ENCODE assay signal across 32 mouse cellular contexts in genomic region chr1:134385666-134386065, GRCm38 (mm10). TPM values are rescaled to one million over a fixed set of nuclear protein-coding genes. Genes with fewer than 3 reads are reported as not detected.
DNase-seq lines count a peak whose midpoint lies in the region; ATAC-seq and TF ChIP-seq lines count a peak whose summit lies in the region.
"Had no signal": no experiment of that assay in that cellular context is flagged by ENCODE, and none has a peak within 500 bp of the region (broad histone marks: within the 10 kb centered on the region; RNA-seq: fewer than 3 reads in every experiment).

Gene 4933406M09Rik (plus strand): TSS chr1:134385940.

- DNase-seq in limb, embryonic 14.5 days (ENCODE audit: low spot score), result peak; percentile 0
- DNase-seq in limb, embryonic 10.5 days (ENCODE audit: low spot score), result no peak
- peak; percentile 66 for DNase-seq in ES-CJ7 (ENCODE audit: low read depth, low spot score)
- no peak for DNase-seq in cerebellum, postnatal 14 days
- DNase-seq: adrenal gland, adult 8-10 months; adrenal gland, postnatal 25 days; cerebellum, adult 18-20 months; cerebellum, adult 9-10 months; cerebellum, postnatal 25 days; forebrain, postnatal 0 days; gastrocnemius, postnatal 10 days; gastrocnemius, postnatal 36 days; heart, postnatal 10 days; heart, postnatal 36 days had no signal

- no peak within 1 kb of the TSS for H3K4me2 ChIP-seq in limb, embryonic 14.5 days (replicated peaks; ENCODE audit: low read depth, low read length, severe bottlenecking)
- H3K4me2 ChIP-seq: embryonic facial prominence, embryonic 12.5 days; embryonic facial prominence, embryonic 15.5 days; heart, embryonic 12.5 days; heart, embryonic 15.5 days; hindbrain, embryonic 14.5 days had no signal

- 0 out of 2 replicates have a peak, but pooled peaks cover 3% of the 10 kb centered on the region for H3K9me3 ChIP-seq in limb, embryonic 14.5 days (ENCODE audit: control insufficient read depth, low read length)
- H3K9me3 ChIP-seq in limb, embryonic 10.5 days (replicated peaks), result no peaks in the 10 kb centered on the region
- H3K9me3 ChIP-seq in ES-Bruce4 (replicated peaks; ENCODE audit: control insufficient read depth, insufficient read depth, low read length, poor library complexity, severe bottlenecking), result 0 out of 2 replicates have a peak, but pooled peaks cover 3% of the 10 kb centered on the region
- H3K9me3 ChIP-seq: embryonic facial prominence, embryonic 12.5 days; embryonic facial prominence, embryonic 15.5 days; heart, embryonic 15.5 days had no signal

- H3K4me1 ChIP-seq in limb, embryonic 14.5 days (ENCODE audit: control insufficient read depth, insufficient read depth, low read length), result no peaks in the 10 kb centered on the region; the same call in 1 of the 2 replicates
- H3K4me1 ChIP-seq in limb, embryonic 10.5 days, result peaks cover 8% of the 10 kb centered on the region
- H3K4me1 ChIP-seq in ES-Bruce4 (ENCODE audit: control insufficient read depth, insufficient read depth, low read length), result no peaks in the 10 kb centered on the region
- H3K4me1 ChIP-seq in brown adipose tissue, adult 24 weeks (ENCODE audit: control insufficient read depth, insufficient read depth, insufficient read length, low read length), result 0 out of 2 replicates have a peak, but pooled peaks cover 6% of the 10 kb centered on the region
- H3K4me1 ChIP-seq: embryonic facial prominence, embryonic 12.5 days had no signal

- no peaks in the 10 kb centered on the region for H3K36me3 ChIP-seq in limb, embryonic 14.5 days (ENCODE audit: control insufficient read depth, insufficient read depth, low read length)
- H3K36me3 ChIP-seq in limb, embryonic 10.5 days, result no peaks in the 10 kb centered on the region
- no peaks in the 10 kb centered on the region for H3K36me3 ChIP-seq in ES-Bruce4 (ENCODE audit: control insufficient read depth, insufficient read depth, low read length, poor library complexity, severe bottlenecking)
- H3K36me3 ChIP-seq: embryonic facial prominence, embryonic 12.5 days; embryonic facial prominence, embryonic 15.5 days; heart, embryonic 12.5 days; heart, embryonic 15.5 days; hindbrain, embryonic 10.5 days had no signal

- no peak within 1 kb of the TSS for H3K9ac ChIP-seq in limb, embryonic 14.5 days (ENCODE audit: low read depth, low read length, severe bottlenecking)
- no peak within 1 kb of the TSS for H3K9ac ChIP-seq in ES-Bruce4 (ENCODE audit: low read depth, poor library complexity, severe bottlenecking)
- H3K9ac ChIP-seq: embryonic facial prominence, embryonic 12.5 days; embryonic facial prominence, embryonic 15.5 days; forebrain, postnatal 0 days; heart, embryonic 12.5 days; heart, embryonic 15.5 days; hindbrain, embryonic 14.5 days had no signal

- WGBS in limb, embryonic 14.5 days, result 81% methylated on average over 1 of the region's 1 CpGs
- 92% methylated on average over 1 of the region's 1 CpGs for WGBS in limb, embryonic 10.5 days

- no peak for TF ChIP-seq EP300 in ES-Bruce4 (IDR thresholded peaks at IDR 0.05; ENCODE audit: insufficient read depth, low read depth, low read length)

- H3K27me3 ChIP-seq in limb, embryonic 14.5 days (ENCODE audit: control insufficient read depth, insufficient read depth, low read length), result no peaks in the 10 kb centered on the region
- H3K27me3 ChIP-seq in limb, embryonic 10.5 days (ENCODE audit: low read depth, poor library complexity, severe bottlenecking), result 0 out of 2 replicates have a peak, but pooled peaks cover 6% of the 10 kb centered on the region
- H3K27me3 ChIP-seq in ES-Bruce4 (ENCODE audit: control insufficient read depth, insufficient read depth, low read length, poor library complexity, severe bottlenecking), result no peaks in the 10 kb centered on the region
- H3K27me3 ChIP-seq: embryonic facial prominence, embryonic 12.5 days; embryonic facial prominence, embryonic 15.5 days; heart, embryonic 12.5 days had no signal

- TF ChIP-seq CTCF in ES-Bruce4 (IDR thresholded peaks at IDR 0.05; ENCODE audit: low read depth, low read length), result no peak

- ATAC-seq in limb, embryonic 14.5 days (ENCODE audit: low FRiP score, low read depth), result no peak
- ATAC-seq: activated CD4-positive, CD25-positive, alpha-beta regulatory T cell, adult 4 months; CD4-positive, CD25-positive, alpha-beta regulatory T cell, adult 4 months; forebrain, embryonic 14.5 days; forebrain, postnatal 0 days; hindbrain, postnatal 0 days; inflammation-experienced regulatory T-cells, adult 6 months; intestine, embryonic 16.5 days had no signal

- no peak for TF ChIP-seq POLR2A in limb, embryonic 14.5 days (IDR thresholded peaks at IDR 0.05; ENCODE audit: borderline replicate concordance, extremely low read depth, insufficient read depth, insufficient read length)
- TF ChIP-seq POLR2A in ES-Bruce4 (IDR thresholded peaks at IDR 0.05; ENCODE audit: insufficient read depth, low read length), result no peak

- H3K4me3 ChIP-seq in limb, embryonic 14.5 days (replicated peaks; ENCODE audit: low read length), result no peak within 1 kb of the TSS
- no peak within 1 kb of the TSS for H3K4me3 ChIP-seq in limb, embryonic 10.5 days
- no peak within 1 kb of the TSS for H3K4me3 ChIP-seq in ES-Bruce4 (ENCODE audit: low read depth, low read length)
- H3K4me3 ChIP-seq in brown adipose tissue, adult 24 weeks (ENCODE audit: insufficient read depth, low read depth, low read length), result no peak within 1 kb of the TSS
- H3K4me3 ChIP-seq: embryonic facial prominence, embryonic 12.5 days; embryonic facial prominence, embryonic 15.5 days; heart, embryonic 12.5 days; heart, embryonic 15.5 days; hindbrain, embryonic 10.5 days had no signal

- H3K27ac ChIP-seq in limb, embryonic 14.5 days (replicated peaks; ENCODE audit: low read depth, low read length), result no peak within 1 kb of the TSS
- no peak within 1 kb of the TSS for H3K27ac ChIP-seq in limb, embryonic 10.5 days
- H3K27ac ChIP-seq in ES-Bruce4 (ENCODE audit: insufficient read depth, low read length), result peak within 1 kb of the TSS; percentile 66
- H3K27ac ChIP-seq in brown adipose tissue, adult 24 weeks (replicated peaks; ENCODE audit: low read depth, low read length), result peak within 1 kb of the TSS; percentile 81
- H3K27ac ChIP-seq: embryonic facial prominence, embryonic 12.5 days; embryonic facial prominence, embryonic 15.5 days; heart, embryonic 15.5 days; hindbrain, embryonic 10.5 days; hindbrain, embryonic 14.5 days; hindbrain, postnatal 0 days had no signal

RNA-seq across cellular contexts. Expression of gene 4933406M09Rik, which starts in this region (rescaled TPM):
- not detected in 2 replicates for polyA plus RNA-seq in limb, embryonic 14.5 days (2012; rRNA removed)
- polyA plus RNA-seq in limb, embryonic 14.5 days (2014; fragmentation: Nextera tagmentation; extraction: Ambion mirVana), result not detected in 2 replicates
- not detected in 2 replicates for polyA plus RNA-seq in limb, embryonic 10.5 days (2016; fragmentation: Nextera tagmentation; extraction: Ambion mirVana)
- polyA plus RNA-seq in ES-Bruce4 (2011; ENCODE audit: insufficient read depth, insufficient read length, low read depth, missing spikeins), result not detected in 2 replicates
- not detected in 2 replicates for polyA plus RNA-seq in brown adipose tissue, adult 24 weeks (2012; ENCODE audit: insufficient read depth, insufficient read length, missing spikeins)
- polyA plus RNA-seq: activated CD4-positive, CD25-positive, alpha-beta regulatory T cell, adult 4 months; brain, embryonic 14.5 days; C2C12; CD4-positive, CD25-positive, alpha-beta regulatory T cell, adult 4 months; embryonic facial prominence, embryonic 12.5 days; embryonic facial prominence, embryonic 15.5 days; forebrain, embryonic 11.5 days; forebrain, embryonic 14.5 days; forebrain, postnatal 0 days; frontal cortex, adult 2 months; heart, embryonic 12.5 days; heart, embryonic 15.5 days; hindbrain, embryonic 10.5 days; hindbrain, embryonic 14.5 days; hindbrain, postnatal 0 days; inflammation-experienced regulatory T-cells, adult 6 months had no signal

Comparison
In these comparisons a context has a peak if more than half of its experiments do, and no peak if none do; other contexts are left out.
1. Peak in DNase-seq in limb, embryonic 14.5 days; RNA of the gene not detected or under 1 TPM.
2. H3K27ac ChIP-seq: peak in ES-Bruce4 (single experiment) and brown adipose tissue, adult 24 weeks (single experiment); none in limb, embryonic 14.5 days (single experiment) and limb, embryonic 10.5 days (single experiment).